In genomic region chr7:100931316-100931925, GRCm38 (mm10) we compare ENCODE assay signal across 9 mouse cellular contexts. TPM values are rescaled to one million over a fixed set of nuclear protein-coding genes. Genes with fewer than 3 reads are reported as not detected.
DNase-seq lines count a peak whose midpoint lies in the region; ATAC-seq lines count a peak whose summit lies in the region.
"Had no signal": no experiment of that assay in that cellular context is flagged by ENCODE, and none has a peak within 500 bp of the region (broad histone marks: within the 10 kb centered on the region; RNA-seq: fewer than 3 reads in every experiment).

No protein-coding gene starts in this region.

- 1% methylated on average over 73 of the region's 73 CpGs for WGBS in heart, embryonic 13.5 days
- under 1% methylated on average over 73 of the region's 73 CpGs for WGBS in limb, embryonic 10.5 days
- under 1% methylated on average over 65 of the region's 73 CpGs for WGBS in neural tube, embryonic 13.5 days

- peak overlapping the region; percentile 84 for H3K4me3 ChIP-seq in heart, embryonic 13.5 days
- H3K4me3 ChIP-seq in limb, embryonic 10.5 days, result peak overlapping the region; percentile 85
- H3K4me3 ChIP-seq in neural tube, embryonic 13.5 days, result peak overlapping the region; percentile 54

- H3K4me1 ChIP-seq in heart, embryonic 13.5 days, result peaks cover 47% of the 10 kb centered on the region
- peaks cover 60% of the 10 kb centered on the region for H3K4me1 ChIP-seq in limb, embryonic 10.5 days
- peaks cover 63% of the 10 kb centered on the region for H3K4me1 ChIP-seq in neural tube, embryonic 13.5 days (replicated peaks)

- H3K9ac ChIP-seq in heart, embryonic 13.5 days, result peak overlapping the region; percentile 97
- H3K9ac ChIP-seq in neural tube, embryonic 13.5 days, result peak overlapping the region; percentile 76

- ATAC-seq in heart, embryonic 13.5 days (ENCODE audit: extremely low read depth, insufficient number of reproducible peaks, low FRiP score, low TSS enrichment), result no peak
- no peak; the same call in 1 of the 2 replicates for ATAC-seq in neural tube, embryonic 13.5 days (ENCODE audit: low read depth)
- no peak for ATAC-seq in activated CD4-positive, CD25-positive, alpha-beta regulatory T cell, adult 4 months

- H3K4me2 ChIP-seq in heart, embryonic 13.5 days, result peak overlapping the region; percentile 83
- H3K4me2 ChIP-seq in neural tube, embryonic 13.5 days, result peak overlapping the region; percentile 77

- peaks cover 6% of the 10 kb centered on the region; the same call in 1 of the 2 replicates for H3K27me3 ChIP-seq in heart, embryonic 13.5 days (replicated peaks)
- H3K27me3 ChIP-seq in limb, embryonic 10.5 days (ENCODE audit: low read depth, poor library complexity, severe bottlenecking), result no peaks in the 10 kb centered on the region
- peaks cover 49% of the 10 kb centered on the region for H3K27me3 ChIP-seq in neural tube, embryonic 13.5 days

- H3K27ac ChIP-seq in heart, embryonic 13.5 days (replicated peaks), result peak overlapping the region; percentile 98
- peak overlapping the region; percentile 97 for H3K27ac ChIP-seq in limb, embryonic 10.5 days
- peak overlapping the region; percentile 83 for H3K27ac ChIP-seq in neural tube, embryonic 13.5 days (replicated peaks)
- H3K27ac ChIP-seq: macrophage had no signal

- H3K9me3 ChIP-seq in heart, embryonic 13.5 days, result no peaks in the 10 kb centered on the region
- H3K9me3 ChIP-seq in limb, embryonic 10.5 days (replicated peaks), result no peaks in the 10 kb centered on the region
- H3K9me3 ChIP-seq in neural tube, embryonic 13.5 days, result no peaks in the 10 kb centered on the region

- peaks cover 5% of the 10 kb centered on the region; the same call in 1 of the 2 replicates for H3K36me3 ChIP-seq in heart, embryonic 13.5 days
- peaks cover 24% of the 10 kb centered on the region for H3K36me3 ChIP-seq in limb, embryonic 10.5 days
- no peaks in the 10 kb centered on the region for H3K36me3 ChIP-seq in neural tube, embryonic 13.5 days

- DNase-seq in heart, adult 11 months, result peak; percentile 97
- no peak for DNase-seq in heart, adult 9 months (ENCODE audit: low spot score in 2 of 2)
- DNase-seq in adipocyte (ENCODE audit: low spot score), result peak; percentile 26
- peak; percentile 65 for DNase-seq in limb, embryonic 10.5 days (ENCODE audit: low spot score)
- no peak for DNase-seq in layer of hippocampus, adult 9-11 months

RNA-seq across cellular contexts. Expression of gene Arhgef17, which starts 0.5 kb away (rescaled TPM):
- 5.2 and 5.7 TPM in 2 replicates for polyA plus RNA-seq in heart, embryonic 13.5 days (2015; fragmentation: Nextera tagmentation; extraction: Ambion mirVana)
- polyA plus RNA-seq in limb, embryonic 10.5 days (2016; fragmentation: Nextera tagmentation; extraction: Ambion mirVana), result 9.6 and 11.0 TPM in 2 replicates
- polyA plus RNA-seq in neural tube, embryonic 13.5 days (2015; fragmentation: Nextera tagmentation; extraction: Ambion mirVana), result 6.7 and 7.0 TPM in 2 replicates
- polyA plus RNA-seq in activated CD4-positive, CD25-positive, alpha-beta regulatory T cell, adult 4 months (2017; shearing (Covaris generic)), result under 1 TPM in 1 of 2 experiments, not detected in 1; 0.42 TPM

RNA-seq across cellular contexts. Expression of gene P2ry6, which starts 43.0 kb away (rescaled TPM):
- polyA plus RNA-seq in heart, embryonic 13.5 days (2015; fragmentation: Nextera tagmentation; extraction: Ambion mirVana), result 4.3 and 4.6 TPM in 2 replicates
- 1.1 and 1.6 TPM in 2 replicates for polyA plus RNA-seq in limb, embryonic 10.5 days (2016; fragmentation: Nextera tagmentation; extraction: Ambion mirVana)
- 3.6 and 3.9 TPM in 2 replicates for polyA plus RNA-seq in neural tube, embryonic 13.5 days (2015; fragmentation: Nextera tagmentation; extraction: Ambion mirVana)
- polyA plus RNA-seq in activated CD4-positive, CD25-positive, alpha-beta regulatory T cell, adult 4 months (2017; shearing (Covaris generic)), result under 1 TPM in 1 of 2 experiments, not detected in 1; 0.32 TPM

Comparison
In these comparisons a context has a peak if more than half of its experiments do, and no peak if none do; other contexts are left out.
1. DNase-seq: peak in heart, adult 11 months (single experiment), adipocyte (single experiment) and limb, embryonic 10.5 days (single experiment); none in heart, adult 9 months (0 of 2) and layer of hippocampus, adult 9-11 months (single experiment).
2. Peak in every context shown above with its lines, with median percentiles within 50 percentile points of each other: H3K27ac ChIP-seq and H3K4me3 ChIP-seq.